Mouse (Mus musculus) olfactory bulb, adult 2 months (tissue): ENCODE measurements around the gene Mbnl2. TPM values are rescaled to one million over a fixed set of nuclear protein-coding genes. Genes with fewer than 3 reads are reported as not detected.
A peak's percentile ranks its signal among the peaks of the same experiment; 100 is the strongest.

Experiments
- H3K27ac ChIP-seq: fragments of 200-500 bp; 2 replicates; pipeline ENCODE4 v1.5.1; 2012; ENCODE audit warnings: low read depth, low read length; ENCODE audit not compliant: insufficient read depth
- H3K4me1 ChIP-seq: fragments of 200-500 bp; 2 replicates; pipeline ENCODE4 v1.6.1; 2012; ENCODE audit warnings: low read length; ENCODE audit not compliant: control insufficient read depth, insufficient read depth
- H3K4me3 ChIP-seq: fragments of 200-500 bp; 2 replicates; pipeline ENCODE4 v1.5.1; 2012; ENCODE audit warnings: mild to moderate bottlenecking, low read depth, low read length, moderate library complexity; ENCODE audit not compliant: insufficient read depth
- CTCF ChIP-seq: fragments of 200-500 bp; IDR thresholded peaks from 2 replicates; pipeline ENCODE4 v1.5.1; 2012; ENCODE audit warnings: low read depth, mild to moderate bottlenecking, low read length, moderate library complexity; ENCODE audit not compliant: insufficient read depth
- POLR2A ChIP-seq: fragments of 200-500 bp; IDR thresholded peaks from 2 replicates; pipeline ENCODE4 v1.6.1; 2012; ENCODE audit warnings: mild to moderate bottlenecking, low read depth, low read length, moderate library complexity; ENCODE audit not compliant: insufficient read depth
- WGBS: fragments of 180-500 bp; shearing (Covaris S2); methylation state at CpG from one replicate; pipeline ENCODE4 v1.1.7; 2018; 5-methylcytosine and 5-hydroxymethylcytosine counted together
- polyA plus RNA-seq: library from polyadenylated mRNA; stranded (reverse); fragments of >200 nt; gene quantifications from 2 replicates; pipeline ENCODE4 v1.2.4, GENCODE M21; 2012; ENCODE audit warnings: low replicate concordance; ENCODE audit not compliant: missing spikeins, insufficient read depth, insufficient read length

Mbnl2 gene
- polyA plus RNA-seq, 1 experiment = 206 TPM

- no peak for TF ChIP-seq CTCF
- no peak for TF ChIP-seq POLR2A
- 87% methylated on average over 4 of the region's 4 CpGs for WGBS
- no peaks in the 10 kb centered on the region for H3K4me1 ChIP-seq
- no peak overlapping the region for H3K27ac ChIP-seq
- H3K4me3 ChIP-seq = no peak overlapping the region
Observed at GRCm38 (mm10) chr14:120466816-120467215, 191.3 kb downstream of the Mbnl2 start.

DNA sequence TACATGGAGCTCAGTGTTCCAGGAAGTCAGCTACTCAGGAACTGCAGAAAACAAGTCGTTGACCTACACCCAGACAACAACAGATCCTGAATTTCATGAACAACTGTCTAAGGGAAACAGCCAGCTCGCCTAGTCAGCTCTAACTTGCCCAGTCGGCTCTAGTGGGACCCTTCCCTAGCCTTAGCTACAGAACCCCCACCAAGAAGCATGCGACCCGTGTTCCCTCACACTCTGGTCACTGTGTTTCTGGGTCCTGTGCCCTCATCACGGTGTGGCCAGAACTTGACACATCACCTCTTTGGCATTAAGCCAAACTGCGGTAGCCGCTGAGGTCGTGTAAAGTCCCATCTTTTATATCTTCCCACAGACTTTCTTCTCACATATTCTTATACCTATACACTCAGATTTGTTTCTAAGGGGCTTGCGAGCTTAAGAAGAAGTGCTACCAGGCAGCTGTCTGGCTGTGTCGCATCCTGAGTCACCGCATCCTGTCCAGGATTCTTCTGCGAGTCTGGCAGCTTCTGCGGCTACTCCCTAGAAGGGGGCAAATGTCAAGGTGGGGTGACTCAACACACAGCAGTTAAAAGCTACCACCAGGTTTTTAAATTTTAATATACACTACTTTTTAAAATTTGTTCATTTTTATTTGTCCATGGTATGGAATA is 193.8 kb downstream of the Mbnl2 start:
- no peaks in the 10 kb centered on the region for H3K4me1 ChIP-seq
- WGBS = 86% methylated on average over 14 of the region's 14 CpGs
- no peak overlapping the region for H3K4me3 ChIP-seq
- H3K27ac ChIP-seq = no peak overlapping the region
- TF ChIP-seq CTCF (no peak), POLR2A (no peak)

DNA sequence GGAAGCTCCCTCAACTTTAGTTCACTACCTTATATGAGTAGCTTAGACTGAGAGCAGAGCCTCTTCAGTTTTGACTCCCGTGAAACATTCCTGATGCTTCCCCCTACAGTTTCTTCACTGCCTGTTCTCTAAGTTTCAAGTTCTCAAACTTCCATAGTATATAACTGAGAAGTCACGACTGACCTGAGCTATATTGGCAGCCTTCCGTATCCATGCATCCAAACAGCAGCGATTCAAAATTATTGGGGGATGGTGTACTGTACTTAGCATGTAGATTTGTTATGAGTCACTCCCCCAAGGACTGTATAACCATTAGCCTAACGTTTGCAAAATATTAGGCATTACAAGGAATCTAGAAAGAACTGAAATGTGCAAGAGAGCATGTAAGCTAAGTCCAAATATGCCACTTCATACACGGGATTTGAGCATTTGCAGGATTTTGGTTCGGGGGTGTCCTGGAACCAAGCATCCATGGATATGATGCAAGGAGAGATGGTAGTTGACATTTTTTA is 200.8 kb downstream of the Mbnl2 start:
- no peaks in the 10 kb centered on the region for H3K4me1 ChIP-seq
- peak overlapping the region; percentile 44; the same call in 1 of the 2 replicates for H3K27ac ChIP-seq
- WGBS = 51% methylated on average over 7 of the region's 7 CpGs
- TF ChIP-seq POLR2A = no peak
- TF ChIP-seq CTCF = no peak
- H3K4me3 ChIP-seq = no peak overlapping the region

GRCm38 (mm10) chr14:120477288-120477981 is 202.0 kb downstream of the Mbnl2 start:
- Histone ChIP-seq H3K4me3 (peak overlapping the region; percentile 98), H3K4me1 (peaks cover 6% of the 10 kb centered on the region), H3K27ac (peak overlapping the region; percentile 100)
- WGBS = under 1% methylated on average over 46 of the region's 46 CpGs
- no peak for TF ChIP-seq CTCF
- peak; percentile 90 for TF ChIP-seq POLR2A

DNA sequence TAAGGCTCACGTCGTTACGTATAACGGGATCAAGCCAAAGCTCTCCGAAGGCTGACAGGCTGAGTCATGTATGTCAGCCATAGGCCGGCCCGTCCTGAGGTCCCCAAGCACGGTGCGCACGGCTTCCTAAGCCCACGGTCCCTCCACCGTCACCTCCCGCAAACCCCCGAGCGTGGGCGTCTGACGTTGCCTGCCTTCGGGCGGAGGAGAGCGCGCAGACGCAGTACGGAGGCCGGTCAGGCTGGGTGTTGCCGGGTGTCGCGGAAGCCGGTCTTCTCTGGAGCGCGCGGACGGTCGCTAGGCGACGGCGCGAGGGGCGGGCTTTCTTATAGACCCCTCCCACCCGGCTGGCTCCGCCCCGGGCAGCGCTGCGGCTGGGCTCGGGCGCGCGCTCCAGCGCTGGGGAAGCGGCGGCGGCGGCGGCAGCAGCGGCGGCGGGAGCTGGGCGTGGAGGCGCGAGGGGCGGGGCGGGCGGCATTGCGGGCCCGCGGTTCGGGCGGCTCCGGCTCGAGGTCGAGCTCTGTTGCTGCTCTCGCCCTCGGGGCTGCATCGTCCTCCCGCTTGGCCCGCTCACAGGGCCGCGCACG is 202.6 kb downstream of the Mbnl2 start, which contains the start of gene Rap2a:
Gene Rap2a, plus strand, starts transcription at position 463 of the 587 bp plus-strand sequence.
- Histone ChIP-seq H3K27ac (peak within 1 kb of the TSS; percentile 100), H3K4me1 (peaks cover 7% of the 10 kb centered on the region), H3K4me3 (peak within 1 kb of the TSS; percentile 98)
- TF ChIP-seq CTCF (no peak), POLR2A (peak; percentile 77)
- WGBS = under 1% methylated on average over 72 of the region's 78 CpGs

DNA sequence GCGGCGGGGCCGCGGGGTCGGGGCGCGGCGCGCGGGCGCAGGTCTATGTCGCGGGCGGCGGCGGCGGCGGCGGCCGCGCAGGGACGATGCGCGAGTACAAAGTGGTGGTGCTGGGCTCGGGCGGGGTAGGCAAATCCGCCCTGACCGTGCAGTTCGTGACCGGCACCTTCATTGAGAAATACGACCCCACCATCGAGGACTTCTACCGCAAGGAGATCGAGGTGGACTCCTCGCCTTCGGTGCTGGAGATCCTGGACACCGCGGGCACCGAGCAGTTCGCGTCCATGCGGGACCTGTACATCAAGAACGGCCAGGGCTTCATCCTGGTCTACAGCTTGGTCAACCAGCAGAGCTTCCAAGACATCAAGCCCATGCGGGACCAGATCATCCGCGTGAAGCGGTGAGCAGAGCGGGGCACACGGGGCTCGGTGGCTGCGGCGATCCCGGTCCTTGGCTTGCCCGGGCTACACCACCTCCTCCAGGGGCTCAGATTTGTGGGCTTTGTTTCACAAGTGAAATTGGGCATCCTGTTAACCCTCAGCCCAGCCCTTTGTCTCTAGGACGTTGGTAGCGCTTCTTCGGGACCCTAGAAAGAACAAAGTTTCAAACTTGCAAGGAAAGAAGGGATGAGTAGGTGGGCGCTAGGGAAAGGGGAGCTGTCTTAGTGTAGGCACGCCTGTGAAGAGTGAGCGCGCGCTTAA is 203.3 kb downstream of the Mbnl2 start:
- TF ChIP-seq CTCF = no peak
- TF ChIP-seq POLR2A = no peak
- Histone ChIP-seq H3K27ac (peak overlapping the region; percentile 86), H3K4me1 (peaks cover 8% of the 10 kb centered on the region), H3K4me3 (peak overlapping the region; percentile 98)
- 1% methylated on average over 62 of the region's 62 CpGs for WGBS

DNA sequence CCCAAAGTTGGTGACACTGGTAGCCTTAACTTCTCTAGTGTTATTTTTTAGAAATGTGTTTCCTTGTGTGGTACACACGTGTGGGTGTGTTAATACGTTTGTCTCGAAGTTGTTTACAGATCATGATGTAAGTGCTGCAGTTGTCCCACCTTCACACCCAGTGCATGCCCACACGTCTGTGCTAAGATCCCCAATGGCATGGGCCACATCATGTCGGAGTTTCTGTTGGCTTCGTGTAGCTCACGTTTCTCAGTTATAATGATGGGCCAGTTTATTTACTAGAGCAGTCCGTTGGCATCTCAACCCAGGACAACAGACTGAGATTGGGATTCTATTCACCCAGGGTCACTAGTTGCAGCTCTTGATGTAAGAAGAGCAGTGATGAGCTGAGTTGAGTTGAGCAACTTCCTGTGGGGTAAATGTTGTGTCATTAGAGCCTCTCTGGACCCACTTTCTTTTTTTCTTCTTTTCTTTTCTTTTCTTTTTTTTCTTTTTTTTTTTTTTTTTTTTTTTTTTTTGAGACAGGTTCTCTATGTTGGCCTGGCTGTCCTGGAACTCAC is 205.0 kb downstream of the Mbnl2 start:
- peak overlapping the region; percentile 30 for H3K4me3 ChIP-seq
- 49% methylated on average over 8 of the region's 8 CpGs for WGBS
- peaks cover 11% of the 10 kb centered on the region for H3K4me1 ChIP-seq
- H3K27ac ChIP-seq = no peak overlapping the region
- no peak for TF ChIP-seq POLR2A
- TF ChIP-seq CTCF = no peak

DNA sequence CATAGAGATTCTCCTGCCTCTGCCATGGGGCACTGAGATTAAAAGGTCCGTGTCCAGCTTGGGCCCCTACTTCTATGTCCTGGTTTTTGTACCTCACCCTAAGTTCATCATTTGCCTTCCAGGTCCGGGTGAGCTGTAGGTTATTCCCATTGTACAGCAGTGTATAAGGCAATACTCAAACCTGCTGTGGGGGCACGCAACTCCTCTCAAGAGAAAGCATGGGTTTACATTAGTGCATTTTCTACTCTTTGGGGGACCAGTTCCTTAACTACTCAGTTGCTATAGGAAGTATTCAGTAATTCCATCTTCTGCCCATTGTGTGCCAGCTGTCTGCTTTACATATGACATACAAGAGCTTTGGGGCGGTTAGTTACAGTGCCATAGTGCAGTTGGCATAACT is 205.5 kb downstream of the Mbnl2 start:
- WGBS = 78% methylated on average over 4 of the region's 4 CpGs

More for the DNA sequence above, 205.5 kb downstream of the Mbnl2 start:
- Histone ChIP-seq H3K27ac (no peak overlapping the region), H3K4me3 (peak overlapping the region; percentile 9; the same call in 1 of the 2 replicates), H3K4me1 (peaks cover 11% of the 10 kb centered on the region)
- TF ChIP-seq POLR2A = no peak
- no peak for TF ChIP-seq CTCF

Other genes starting within 250 kb of the Mbnl2 start
- not detected in 2 replicates for gene Oxgr1, start 233.2 kb upstream of the Mbnl2 start, polyA plus RNA-seq
- gene Rap2a, start 202.8 kb downstream of the Mbnl2 start, polyA plus RNA-seq = not detected in 2 replicates